Mouse (Mus musculus) CH12.LX (cell line): ENCODE results near the gene Gm9774.

Experiments
- CTCF ChIP-seq, 2 experiments: IDR thresholded peaks in 1 of 2; conservative IDR thresholded peaks in 1 of 2; 2 replicates each; pipeline ENCODE4 v1.5.1; 2011 to 2012; ENCODE audit warnings: low read depth in 2 of 2, low read length in 2 of 2, improper control_type of control experiment in 1 of 2, inconsistent platforms in 1 of 2, mild to moderate bottlenecking in 1 of 2, moderate library complexity in 1 of 2
- POLR2A ChIP-seq: IDR thresholded peaks from 2 replicates; pipeline ENCODE4 v1.6.1; 2011; ENCODE audit warnings: low read depth, mild to moderate bottlenecking, improper control_type of control experiment, low read length
- USF2 ChIP-seq: conservative IDR thresholded peaks from 2 replicates; pipeline ENCODE4 v1.6.1; 2011; ENCODE audit warnings: low read depth, low read length, improper control_type of control experiment
- ZKSCAN1 ChIP-seq: IDR thresholded peaks from 2 replicates; pipeline ENCODE4 v1.6.1; 2012; ENCODE audit warnings: low read depth, inconsistent platforms, low read length, improper control_type of control experiment, borderline replicate concordance

GRCm38 (mm10) chr3:92385385-92385784 is 43.8 kb downstream of the Gm9774 start, which contains the start of gene Sprr2h:
- TF ChIP-seq ZKSCAN1 (no peak), USF2 (no peak), POLR2A (no peak), CTCF (conservative IDR thresholded peaks at IDR 0.05 in 1 of 2, IDR thresholded peaks at IDR 0.05 in 1 of 2; ENCODE audit: low read depth in 2 of 2, low read length in 2 of 2) (no peak)
